Mouse (Mus musculus) limb, embryonic 13.5 days (tissue): ENCODE data around the gene Dstn. TPM values are rescaled to one million over a fixed set of nuclear protein-coding genes. Genes with fewer than 3 reads are reported as not detected.
A peak's percentile ranks its signal among the peaks of the same experiment; 100 is the strongest.

Experiments
- ATAC-seq: fragments of 200-750 bp; cut with Nextera tagmentation; 2 replicates; pipeline ENCODE4 v1.8.0; 2017; ENCODE audit warnings: low read depth, moderate number of reproducible peaks, moderate TSS enrichment; ENCODE audit not compliant: low FRiP score
- H3K27ac ChIP-seq: fragments of 300-500 bp; sonication (generic); 2 replicates; pipeline ENCODE4 v1.5.1; 2015; ENCODE audit warnings: inconsistent platforms, mild to moderate bottlenecking, moderate library complexity
- H3K27me3 ChIP-seq: fragments of 300-500 bp; sonication (generic); 2 replicates; pipeline ENCODE4 v1.6.1; 2015; ENCODE audit warnings: mild to moderate bottlenecking, inconsistent platforms
- H3K36me3 ChIP-seq: fragments of 300-500 bp; sonication (generic); 2 replicates; pipeline ENCODE4 v1.6.1; 2015; ENCODE audit warnings: inconsistent platforms, mild to moderate bottlenecking, moderate library complexity
- H3K4me1 ChIP-seq: fragments of 300-500 bp; sonication (generic); 2 replicates; pipeline ENCODE4 v1.6.1; 2015; ENCODE audit warnings: inconsistent platforms
- H3K4me2 ChIP-seq: fragments of 300-500 bp; sonication (generic); replicated peaks from 2 replicates; pipeline ENCODE4 v1.6.1; 2015; ENCODE audit warnings: inconsistent platforms, mild to moderate bottlenecking, moderate library complexity
- H3K4me3 ChIP-seq: fragments of 300-500 bp; sonication (generic); 2 replicates; pipeline ENCODE4 v1.5.1; 2015; ENCODE audit warnings: moderate library complexity, mild to moderate bottlenecking, inconsistent platforms
- H3K9ac ChIP-seq: fragments of 300-500 bp; sonication (generic); 2 replicates; pipeline ENCODE4 v1.6.1; 2015; ENCODE audit warnings: mild to moderate bottlenecking, inconsistent platforms
- H3K9me3 ChIP-seq: fragments of 300-500 bp; sonication (generic); 2 replicates; pipeline ENCODE4 v1.6.1; 2016; ENCODE audit warnings: inconsistent platforms
- WGBS: fragments of 180-500 bp; shearing (Covaris S2); methylation state at CpG from one replicate; pipeline ENCODE4 v1.1.7; 2015; 5-methylcytosine and 5-hydroxymethylcytosine counted together
- polyA plus RNA-seq: library from polyadenylated mRNA; unstranded; fragments of >200 nt; fragmentation: Nextera tagmentation; extraction: Ambion mirVana; gene quantifications from 2 replicates; pipeline ENCODE4 v1.2.1, GENCODE M21; 2015

Gene Dstn
- polyA plus RNA-seq, 1 experiment from 2014 or later = 339 TPM

DNA sequence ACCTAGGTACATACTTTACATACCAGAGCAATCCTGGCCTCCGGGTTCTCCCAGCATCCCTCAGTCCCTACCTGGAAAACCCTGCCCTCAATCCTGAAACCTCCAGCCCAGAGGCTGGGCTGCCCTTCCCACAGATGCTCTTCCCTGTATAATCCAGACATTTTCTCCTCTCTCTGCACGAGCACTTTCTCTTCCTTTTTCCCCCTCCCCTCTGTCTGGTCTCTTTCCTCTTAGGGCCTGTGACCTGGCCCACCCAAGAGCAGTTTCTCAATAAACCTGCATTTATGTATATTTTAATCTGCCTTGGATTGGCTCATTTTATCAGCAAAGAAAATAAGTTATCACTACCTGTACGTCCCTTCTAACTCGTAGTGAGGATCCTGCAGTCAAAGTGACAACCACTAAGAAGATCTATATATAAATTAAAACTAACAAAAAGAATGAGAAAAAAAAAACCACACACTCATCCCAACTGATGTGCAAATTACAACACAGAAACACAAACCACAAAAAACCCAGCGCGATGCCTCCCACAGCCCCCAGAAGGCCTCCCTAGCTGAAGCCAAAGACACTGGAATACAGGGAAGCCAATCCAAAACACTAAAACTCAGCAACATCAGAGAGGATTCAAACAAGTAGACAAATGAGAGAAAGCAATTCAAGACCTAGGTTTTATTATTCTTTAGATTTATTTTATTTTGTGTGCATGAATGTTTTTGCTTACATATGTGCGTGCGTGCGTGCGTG is 23.6 kb upstream of the Dstn start:
- H3K36me3 ChIP-seq = no peaks in the 10 kb centered on the region
- H3K4me3 ChIP-seq = no peak overlapping the region
- H3K4me1 ChIP-seq = no peaks in the 10 kb centered on the region
- 82% methylated on average over 10 of the region's 10 CpGs for WGBS
- H3K27ac ChIP-seq = no peak overlapping the region
- no peak overlapping the region for H3K9ac ChIP-seq
- no peaks in the 10 kb centered on the region for H3K27me3 ChIP-seq
- no peak for ATAC-seq
- H3K4me2 ChIP-seq = no peak overlapping the region
- H3K9me3 ChIP-seq = no peaks in the 10 kb centered on the region

DNA sequence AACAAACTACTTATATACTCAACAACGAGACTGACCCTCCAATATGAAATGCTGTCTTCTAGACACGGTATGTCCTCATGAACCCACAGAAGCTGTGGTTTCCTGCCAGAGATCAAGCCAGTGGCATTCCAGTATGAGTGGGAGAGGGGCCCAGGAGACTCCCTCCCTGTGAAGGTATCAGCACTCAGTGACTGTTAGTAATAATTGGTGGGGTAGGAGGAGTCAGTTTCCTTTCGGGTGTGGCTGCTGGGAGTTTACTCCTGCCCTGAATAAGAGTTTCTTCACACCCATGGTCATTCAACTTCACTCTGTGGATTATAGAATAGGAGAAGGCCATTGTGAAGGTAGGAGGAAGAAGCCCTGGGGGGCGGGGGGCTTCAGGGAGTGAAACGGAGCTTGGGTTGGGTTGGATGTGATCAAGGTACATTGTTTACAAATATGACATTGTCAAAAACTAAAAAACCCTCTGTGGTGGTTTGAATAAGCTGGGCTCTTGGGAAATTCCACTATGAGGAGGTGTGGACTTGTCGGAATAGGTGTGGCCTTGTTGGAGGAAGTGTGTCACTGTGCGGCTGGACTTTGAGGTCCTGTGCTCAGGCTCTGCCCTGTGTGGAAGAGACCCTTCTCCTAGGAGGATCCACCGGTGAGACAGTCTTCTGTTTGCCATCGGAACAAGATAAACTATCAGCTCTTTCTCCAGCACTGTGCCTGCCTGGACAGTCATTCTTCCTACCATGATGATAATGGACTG is 15.5 kb upstream of the Dstn start:
- H3K27ac ChIP-seq = no peak overlapping the region

DNA sequence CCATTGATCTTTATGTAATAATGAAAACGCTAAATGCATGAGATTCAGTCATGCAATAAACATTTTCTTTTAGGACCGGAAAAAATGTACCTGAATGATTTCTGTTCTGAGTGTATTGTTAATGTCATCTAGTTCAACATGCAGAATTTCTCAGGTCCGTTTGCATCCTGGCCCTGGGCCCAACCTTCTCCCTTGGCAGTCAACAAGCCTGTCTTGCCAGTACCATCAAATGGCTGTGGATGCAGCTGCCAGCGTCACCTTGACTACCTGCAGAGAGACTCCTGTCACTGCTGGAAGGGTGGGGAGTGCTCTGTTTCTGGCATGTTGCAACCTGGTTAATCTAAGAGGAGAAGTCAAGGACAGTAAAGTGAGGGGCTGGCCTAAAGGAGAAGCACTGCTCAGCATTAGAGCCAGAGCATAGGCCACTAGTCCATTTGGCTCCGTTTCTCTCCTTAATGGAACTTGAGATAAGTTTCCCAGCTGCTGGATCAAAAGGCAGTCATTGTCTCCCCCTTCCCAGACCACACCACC is 14.2 kb upstream of the Dstn start:
- peaks cover 5% of the 10 kb centered on the region; the same call in 1 of the 2 replicates for H3K4me1 ChIP-seq
- WGBS = 71% methylated on average over 5 of the region's 5 CpGs
- no peak for ATAC-seq
- H3K4me3 ChIP-seq = no peak overlapping the region
- H3K9me3 ChIP-seq = no peaks in the 10 kb centered on the region
- H3K9ac ChIP-seq = no peak overlapping the region
- no peaks in the 10 kb centered on the region for H3K27me3 ChIP-seq
- no peaks in the 10 kb centered on the region for H3K36me3 ChIP-seq
- H3K27ac ChIP-seq = no peak overlapping the region
- H3K4me2 ChIP-seq = no peak overlapping the region

More for the DNA sequence above, 15.5 kb upstream of the Dstn start:
- Histone ChIP-seq H3K9me3 (no peaks in the 10 kb centered on the region), H3K36me3 (no peaks in the 10 kb centered on the region), H3K9ac (no peak overlapping the region), H3K4me2 (no peak overlapping the region), H3K27me3 (no peaks in the 10 kb centered on the region), H3K4me1 (peaks cover 5% of the 10 kb centered on the region; the same call in 1 of the 2 replicates), H3K4me3 (no peak overlapping the region)
- WGBS = 88% methylated on average over 9 of the region's 9 CpGs
- no peak for ATAC-seq

DNA sequence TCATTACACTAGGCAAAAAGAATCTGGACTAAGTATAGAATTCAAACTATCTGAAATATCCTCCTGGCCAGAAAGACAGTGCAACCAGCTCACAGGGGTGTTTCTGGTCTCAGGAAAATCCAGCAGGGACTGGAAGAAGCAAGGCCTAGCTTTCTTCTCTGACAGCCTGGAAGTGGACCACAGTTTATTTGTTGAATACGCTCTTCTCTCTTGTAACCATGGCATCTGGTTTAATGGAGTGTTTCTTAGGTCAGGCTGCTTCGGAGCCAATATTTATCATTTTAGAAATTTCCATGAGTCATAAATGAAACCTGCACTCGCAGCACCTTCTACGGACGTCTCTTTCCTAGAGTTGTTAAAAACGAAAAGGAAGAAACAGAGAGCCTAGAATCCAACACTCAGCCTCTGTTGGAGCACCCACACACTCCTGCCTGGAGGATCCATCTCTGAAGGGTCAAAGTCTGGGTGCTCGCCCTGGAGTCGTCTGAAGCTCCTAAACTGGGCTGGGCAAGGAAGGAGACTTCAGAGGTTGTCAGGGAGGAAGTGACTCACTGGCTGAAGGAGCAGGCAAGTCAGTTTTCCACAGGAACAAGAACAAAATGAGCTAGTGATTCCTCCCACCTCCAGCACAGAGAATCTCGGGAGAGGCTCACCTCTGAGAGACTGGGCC is 11.6 kb upstream of the Dstn start:
- Histone ChIP-seq H3K4me1 (peaks cover 5% of the 10 kb centered on the region; the same call in 1 of the 2 replicates), H3K27me3 (no peaks in the 10 kb centered on the region), H3K9me3 (no peaks in the 10 kb centered on the region), H3K9ac (no peak overlapping the region), H3K4me3 (no peak overlapping the region), H3K27ac (no peak overlapping the region), H3K4me2 (no peak overlapping the region), H3K36me3 (no peaks in the 10 kb centered on the region)
- whole genome bisulfite sequencing = 67% methylated on average over 9 of the region's 9 CpGs
- no peak for ATAC-seq

DNA sequence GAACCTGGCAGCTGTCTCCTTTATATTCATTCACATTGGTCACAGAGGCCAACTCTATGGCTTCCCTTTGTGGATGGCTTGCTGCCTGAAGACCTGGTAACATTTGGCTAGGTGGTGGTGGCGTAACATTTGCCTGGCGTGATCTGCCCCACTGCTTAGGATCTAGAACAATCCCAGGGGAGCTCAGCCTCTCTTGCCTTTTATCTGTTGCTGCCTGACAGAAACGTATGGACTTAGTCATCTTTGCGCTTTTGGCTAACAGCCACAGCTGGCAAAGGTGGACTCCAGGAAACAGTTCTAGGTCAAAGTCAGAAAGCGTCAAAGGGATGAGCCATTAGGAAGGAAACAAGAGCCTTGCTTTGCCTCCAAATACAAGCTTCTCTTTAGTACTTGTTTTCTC is 10.2 kb upstream of the Dstn start:
- WGBS = 80% methylated on average over 5 of the region's 5 CpGs
- H3K27ac ChIP-seq = no peak overlapping the region
- H3K9ac ChIP-seq = no peak overlapping the region
- peaks cover 5% of the 10 kb centered on the region; the same call in 1 of the 2 replicates for H3K4me1 ChIP-seq
- H3K4me3 ChIP-seq = no peak overlapping the region
- ATAC-seq = no peak
- H3K27me3 ChIP-seq = no peaks in the 10 kb centered on the region
- H3K4me2 ChIP-seq = no peak overlapping the region
- H3K36me3 ChIP-seq = no peaks in the 10 kb centered on the region
- H3K9me3 ChIP-seq = no peaks in the 10 kb centered on the region

DNA sequence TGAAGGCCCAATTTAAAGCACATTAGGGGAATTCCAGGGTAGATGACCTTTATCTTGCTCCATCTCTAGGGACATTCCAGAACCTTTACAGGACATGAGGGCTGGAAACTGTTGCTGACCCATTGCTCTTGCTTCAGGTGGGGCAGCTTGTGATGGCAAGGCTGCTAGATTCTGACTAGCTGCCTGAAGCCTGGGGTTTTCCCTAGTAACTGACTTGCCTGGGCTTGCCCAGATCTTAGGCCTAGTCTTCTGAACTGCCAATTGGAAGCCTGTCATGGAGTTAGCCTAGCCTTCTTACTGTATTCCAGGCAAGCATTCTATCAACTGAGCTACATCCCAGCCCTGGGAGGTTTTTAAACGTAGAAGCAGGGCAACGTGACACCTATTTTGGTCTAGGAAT is 5.9 kb upstream of the Dstn start:
- Histone ChIP-seq H3K36me3 (no peaks in the 10 kb centered on the region), H3K27me3 (no peaks in the 10 kb centered on the region), H3K4me1 (no peaks in the 10 kb centered on the region; the same call in 1 of the 2 replicates), H3K9ac (no peak overlapping the region), H3K4me2 (no peak overlapping the region), H3K27ac (no peak overlapping the region), H3K9me3 (no peaks in the 10 kb centered on the region), H3K4me3 (no peak overlapping the region)
- ATAC-seq = no peak
- 78% methylated on average over 2 of the region's 2 CpGs for whole genome bisulfite sequencing

DNA sequence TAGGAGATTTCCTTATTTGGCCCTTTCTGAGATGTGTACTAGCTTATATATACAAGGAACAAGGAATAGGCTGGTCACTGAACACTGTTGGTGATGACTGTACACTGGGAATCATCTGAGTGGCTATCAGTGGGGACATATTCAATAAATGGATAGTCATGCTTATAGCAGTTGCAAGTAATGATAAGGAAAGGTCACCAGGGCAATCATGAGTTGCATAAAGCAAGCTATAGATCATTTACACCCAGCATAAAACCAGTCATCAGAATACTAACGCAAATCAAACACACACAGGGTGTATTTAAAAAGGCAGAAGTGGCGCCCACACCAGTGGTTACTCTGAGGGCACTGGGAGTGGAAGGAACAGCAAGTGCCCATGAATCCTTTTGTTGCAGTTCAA is 2.9 kb upstream of the Dstn start:
- Histone ChIP-seq H3K36me3 (no peaks in the 10 kb centered on the region), H3K9me3 (no peaks in the 10 kb centered on the region), H3K9ac (no peak overlapping the region), H3K4me3 (no peak overlapping the region), H3K27ac (no peak overlapping the region), H3K4me1 (peaks cover 12% of the 10 kb centered on the region), H3K27me3 (no peaks in the 10 kb centered on the region), H3K4me2 (no peak overlapping the region)
- no peak for ATAC-seq
- 88% methylated on average over 2 of the region's 2 CpGs for WGBS

DNA sequence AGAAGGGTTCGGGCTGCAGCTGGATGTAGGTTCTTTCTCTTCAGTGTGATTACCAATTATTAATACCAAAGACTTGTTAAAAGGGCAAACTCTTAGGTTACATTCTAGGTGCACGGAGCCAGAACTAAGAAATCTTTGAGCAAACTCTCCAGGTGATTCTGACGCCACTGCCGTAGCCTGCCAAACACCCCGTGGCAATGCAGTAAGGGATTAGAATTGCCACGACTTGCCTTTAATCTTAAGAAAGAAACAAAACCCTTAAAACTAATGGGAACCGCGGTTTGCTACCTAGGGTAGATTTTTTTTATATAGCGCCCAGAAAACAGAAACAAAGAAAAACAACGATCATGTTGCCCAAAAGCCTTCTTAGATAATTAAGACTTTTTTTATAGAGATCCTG is 899 bp upstream of the Dstn start:
- peak overlapping the region; percentile 79 for H3K4me2 ChIP-seq
- no peaks in the 10 kb centered on the region for H3K9me3 ChIP-seq
- whole genome bisulfite sequencing = 2% methylated on average over 10 of the region's 10 CpGs
- H3K4me1 ChIP-seq = peaks cover 32% of the 10 kb centered on the region
- no peaks in the 10 kb centered on the region for H3K27me3 ChIP-seq
- no peak for ATAC-seq
- H3K4me3 ChIP-seq = peak overlapping the region; percentile 83
- peak overlapping the region; percentile 98 for H3K27ac ChIP-seq
- peak overlapping the region; percentile 91 for H3K9ac ChIP-seq
- no peaks in the 10 kb centered on the region for H3K36me3 ChIP-seq

DNA sequence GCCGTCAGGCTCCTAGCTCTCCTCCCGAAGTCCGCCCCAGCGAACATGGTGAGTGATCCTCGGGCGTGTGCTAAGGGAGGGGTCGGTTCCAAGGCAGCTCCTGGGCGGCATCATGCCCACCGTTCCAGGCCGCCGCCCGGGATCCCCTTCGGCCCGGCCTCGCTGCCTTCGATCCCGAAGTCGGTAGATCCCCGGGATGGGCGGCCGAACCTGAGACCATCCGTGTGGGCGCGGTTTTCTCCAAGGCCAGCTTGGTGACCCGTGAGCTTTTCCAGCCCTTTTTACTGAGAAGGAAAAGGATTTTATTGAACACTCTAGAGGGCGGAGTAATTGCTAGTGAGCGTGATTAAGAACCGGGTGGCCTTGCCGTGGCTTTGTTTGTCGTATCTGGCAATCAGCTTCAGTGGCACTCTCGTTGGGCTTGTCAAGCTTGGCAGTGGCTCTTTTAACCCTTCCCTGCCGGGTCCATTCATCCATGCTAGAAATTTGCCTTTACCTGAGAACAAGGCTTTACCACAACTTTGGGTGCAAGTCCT is 548 bp downstream of the Dstn start:
- WGBS = 1% methylated on average over 32 of the region's 32 CpGs
- no peak for ATAC-seq

DNA sequence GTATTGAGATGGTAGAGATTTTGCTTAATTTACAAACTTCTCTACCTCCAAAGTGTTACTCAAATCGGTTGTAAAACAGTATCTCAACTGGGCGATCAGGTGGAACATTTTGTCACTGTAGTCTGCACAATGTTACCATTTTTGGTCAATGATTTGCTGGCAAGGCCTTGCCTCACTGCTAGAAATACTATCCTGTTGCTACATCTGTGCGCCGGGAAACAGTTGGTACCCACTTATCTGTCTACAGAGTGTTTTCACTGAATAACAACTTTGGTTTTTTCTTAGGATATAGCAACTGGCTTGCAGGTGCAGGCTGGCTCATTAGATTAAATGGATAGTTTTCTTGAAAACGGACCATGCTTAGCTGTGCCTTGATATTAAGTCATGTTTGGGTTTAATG is 1.1 kb downstream of the Dstn start:
- peak overlapping the region; percentile 98 for H3K27ac ChIP-seq
- H3K27me3 ChIP-seq = no peaks in the 10 kb centered on the region
- peaks cover 36% of the 10 kb centered on the region for H3K4me1 ChIP-seq
- H3K9me3 ChIP-seq = no peaks in the 10 kb centered on the region
- H3K4me2 ChIP-seq = peak overlapping the region; percentile 79
- peak overlapping the region; percentile 83 for H3K4me3 ChIP-seq
- WGBS = 9% methylated on average over 5 of the region's 5 CpGs
- peak overlapping the region; percentile 91 for H3K9ac ChIP-seq
- ATAC-seq = no peak
- H3K36me3 ChIP-seq = no peaks in the 10 kb centered on the region

More for the DNA sequence above, 548 bp downstream of the Dstn start:
- Histone ChIP-seq H3K4me2 (peak overlapping the region; percentile 79), H3K4me1 (peaks cover 36% of the 10 kb centered on the region), H3K4me3 (peak overlapping the region; percentile 83), H3K9ac (peak overlapping the region; percentile 91), H3K9me3 (no peaks in the 10 kb centered on the region), H3K27ac (peak overlapping the region; percentile 98), H3K27me3 (no peaks in the 10 kb centered on the region), H3K36me3 (no peaks in the 10 kb centered on the region)

DNA sequence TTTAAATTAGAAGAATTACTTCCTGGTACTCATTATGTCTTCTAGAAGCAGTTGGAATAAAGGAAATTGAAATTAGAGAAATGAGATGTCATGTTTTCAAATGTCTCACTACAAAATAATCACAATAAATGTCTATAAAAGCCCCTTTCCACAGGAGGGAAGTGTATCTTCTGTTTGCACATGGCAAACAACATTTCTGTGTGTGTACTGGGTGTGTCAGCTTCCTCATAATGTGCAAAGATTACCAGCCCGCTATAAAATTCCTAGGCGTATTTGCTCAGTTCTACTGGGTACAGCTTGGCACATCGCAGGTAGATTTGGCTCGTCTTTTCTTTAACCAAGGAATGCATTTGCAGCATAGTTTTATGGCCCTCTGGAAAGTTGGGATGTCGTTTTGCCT is 2.5 kb downstream of the Dstn start:
- WGBS = 50% methylated on average over 5 of the region's 5 CpGs
- no peaks in the 10 kb centered on the region for H3K9me3 ChIP-seq
- peaks cover 36% of the 10 kb centered on the region for H3K4me1 ChIP-seq
- H3K36me3 ChIP-seq = no peaks in the 10 kb centered on the region
- H3K27me3 ChIP-seq = no peaks in the 10 kb centered on the region
- no peak overlapping the region for H3K9ac ChIP-seq
- no peak overlapping the region for H3K4me3 ChIP-seq
- no peak for ATAC-seq
- no peak overlapping the region for H3K27ac ChIP-seq
- peak overlapping the region; percentile 79 for H3K4me2 ChIP-seq
